Mouse (Mus musculus): ENCODE results near the gene Iqce.

DNA sequence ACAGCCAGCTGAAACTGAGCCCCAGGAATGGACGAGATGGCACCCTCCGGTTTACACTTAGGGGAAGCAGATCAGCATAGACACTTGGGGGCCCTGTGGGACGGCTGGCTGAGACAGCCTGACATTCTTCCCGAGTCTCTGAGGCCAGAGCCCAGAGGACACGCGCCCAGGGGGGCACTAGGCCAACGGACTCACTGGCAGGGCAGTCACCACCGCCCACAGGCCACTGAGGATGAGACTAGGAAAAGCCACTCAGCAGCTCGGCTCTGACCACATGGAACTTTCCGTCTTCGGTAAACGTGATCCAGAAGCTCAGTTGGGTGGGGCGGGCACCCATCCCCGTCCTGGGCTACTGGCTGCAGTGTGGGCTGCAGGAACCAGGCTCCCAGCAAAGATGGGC lies 62.3 kb downstream of the Iqce start:
- no peak for TF ChIP-seq POLR2A (IDR thresholded peaks at IDR 0.05; ENCODE audit: low read depth, low read length)
- no peak for TF ChIP-seq CTCF (conservative IDR thresholded peaks at IDR 0.05; ENCODE audit: insufficient read depth, insufficient read length, low read depth, low read length)
